Mouse (Mus musculus): ENCODE results near the gene Sac3d1. TPM values are rescaled to one million over a fixed set of nuclear protein-coding genes. Genes with fewer than 3 reads are reported as not detected.

The Sac3d1 gene
- total RNA-seq, 2 experiments from 2014 or later = 15.4 to 17.7 TPM

- no peak for DNase-seq
These were observed 48.6 kb downstream of the Sac3d1 start for GRCm38 (mm10) chr19:6069851-6070250.

- DNase-seq = no peak
These were observed 49.5 kb downstream of the Sac3d1 start for GRCm38 (mm10) chr19:6068951-6069350.

GRCm38 (mm10) chr19:6067724-6068415, 50.6 kb downstream of the Sac3d1 start, which contains the start of gene Tm7sf2:
TSS of gene Tm7sf2 (minus strand) at chr19:6068373.
- DNase-seq = peak; percentile 97 to 98

- peak; percentile 87 to 89 for DNase-seq
These were observed 51.3 kb downstream of the Sac3d1 start for GRCm38 (mm10) chr19:6067011-6067723.

- DNase-seq = no peak
These were observed 51.9 kb downstream of the Sac3d1 start for GRCm38 (mm10) chr19:6066571-6066970.

Other genes with a start within 250 kb of the Sac3d1 start
- 10 to 100 TPM; 35.5 to 52.6 TPM for gene Frmd8, start 243.4 kb downstream of the Sac3d1 start, total RNA-seq (2021)
- 10 to 100 TPM in 1 of 2 experiments, 1 to 10 TPM in 1; 9.4 to 33.2 TPM for gene Slc25a45, start 240.8 kb downstream of the Sac3d1 start, total RNA-seq (2021)
- 1 to 10 TPM in 1 of 2 experiments, under 1 TPM in 1; 0.92 to 1.4 TPM for gene Tigd3, start 224.5 kb downstream of the Sac3d1 start, total RNA-seq (2021)
- 100 to 1,000 TPM in 1 of 2 experiments, 10 to 100 TPM in 1; 89.6 to 120 TPM for gene Dpf2, start 205.6 kb downstream of the Sac3d1 start, total RNA-seq (2021)
- gene Cdc42ep2, start 193.8 kb downstream of the Sac3d1 start, total RNA-seq (2021) = 1 to 10 TPM; 6.0 to 6.2 TPM
- 10 to 100 TPM; 22.9 to 23.7 TPM for gene Pola2, start 154.4 kb downstream of the Sac3d1 start, total RNA-seq (2021)
- gene Slc22a20, start 132.5 kb downstream of the Sac3d1 start, total RNA-seq (2021) = not detected
- gene Capn1, start 102.8 kb downstream of the Sac3d1 start, total RNA-seq (2021) = 10 to 100 TPM; 27.9 to 35.6 TPM
- gene Syvn1, start 72.1 kb downstream of the Sac3d1 start, total RNA-seq (2021) = 10 to 100 TPM; 57.5 to 61.2 TPM
- gene Mrpl49, start 60.9 kb downstream of the Sac3d1 start, total RNA-seq (2021) = 10 to 100 TPM; 58.2 to 58.6 TPM
- gene Fau, start 60.8 kb downstream of the Sac3d1 start, total RNA-seq (2021) = 1,000 to 10,000 TPM; 1,081 to 1,082 TPM
- gene Znhit2, start 57.5 kb downstream of the Sac3d1 start, total RNA-seq (2021) = 10 to 100 TPM; 29.7 to 34.8 TPM
- 10 to 100 TPM; 22.9 to 42.0 TPM for gene Tm7sf2, start 50.3 kb downstream of the Sac3d1 start, total RNA-seq (2021)
- 10 to 100 TPM; 51.9 to 59.8 TPM for gene Vps51, start 41.4 kb downstream of the Sac3d1 start, total RNA-seq (2021)
- not detected for gene Tmem262, start 38.6 kb downstream of the Sac3d1 start, total RNA-seq (2021)
- gene Gm28374, start 36.4 kb downstream of the Sac3d1 start, total RNA-seq (2021) = under 1 TPM in 1 of 2 experiments, not detected in 1; 0.83 TPM
- 10 to 100 TPM; 34.2 to 37.4 TPM for gene Zfpl1, start 33.7 kb downstream of the Sac3d1 start, total RNA-seq (2021)
- gene Cdca5, start 33.7 kb downstream of the Sac3d1 start, total RNA-seq (2021) = 1 to 10 TPM; 1.8 to 2.2 TPM
- not detected for gene AC131692.1, start 24.2 kb downstream of the Sac3d1 start, total RNA-seq (2021)
- gene Naaladl1, start 12.9 kb downstream of the Sac3d1 start, total RNA-seq (2021) = under 1 TPM in 1 of 2 experiments, not detected in 1; 0.10 TPM
- gene Snx15, start 9.7 kb upstream of the Sac3d1 start, total RNA-seq (2021) = 10 to 100 TPM; 29.0 to 29.2 TPM
- 1 to 10 TPM; 1.2 to 2.0 TPM for gene Batf2, start 22.3 kb upstream of the Sac3d1 start, total RNA-seq (2021)
- 10 to 100 TPM; 80.5 to 81.7 TPM for gene Arl2, start 22.9 kb upstream of the Sac3d1 start, total RNA-seq (2021)
- gene Majin, start 65.7 kb upstream of the Sac3d1 start, total RNA-seq (2021) = 1 to 10 TPM; 1.7 TPM
- 10 to 100 TPM; 25.5 to 27.9 TPM for gene Gpha2, start 107.7 kb upstream of the Sac3d1 start, total RNA-seq (2021)
- gene Ppp2r5b, start 117.2 kb upstream of the Sac3d1 start, total RNA-seq (2021) = 100 to 1,000 TPM in 1 of 2 experiments, 10 to 100 TPM in 1; 83.5 to 129 TPM
- gene Atg2a, start 123.0 kb upstream of the Sac3d1 start, total RNA-seq (2021) = 10 to 100 TPM; 30.7 to 33.3 TPM
- 100 to 1,000 TPM; 119 to 188 TPM for gene Ehd1, start 158.1 kb upstream of the Sac3d1 start, total RNA-seq (2021)
- 10 to 100 TPM; 22.6 to 23.5 TPM for gene Cdc42bpg, start 187.8 kb upstream of the Sac3d1 start, total RNA-seq (2021)
- gene Men1, start 216.3 kb upstream of the Sac3d1 start, total RNA-seq (2021) = 10 to 100 TPM; 48.7 to 56.3 TPM
- gene Map4k2, start 222.5 kb upstream of the Sac3d1 start, total RNA-seq (2021) = 10 to 100 TPM; 29.9 to 32.2 TPM
- 100 to 1,000 TPM; 169 to 224 TPM for gene Sf1, start 245.0 kb upstream of the Sac3d1 start, total RNA-seq (2021)